Mouse (Mus musculus): ENCODE measurements around the gene Tenm4. TPM values are rescaled to one million over a fixed set of nuclear protein-coding genes. Genes with fewer than 3 reads are reported as not detected.

Gene Tenm4
- polyA plus RNA-seq, 1 experiment from 2014 or later: 9.2 TPM

DNA sequence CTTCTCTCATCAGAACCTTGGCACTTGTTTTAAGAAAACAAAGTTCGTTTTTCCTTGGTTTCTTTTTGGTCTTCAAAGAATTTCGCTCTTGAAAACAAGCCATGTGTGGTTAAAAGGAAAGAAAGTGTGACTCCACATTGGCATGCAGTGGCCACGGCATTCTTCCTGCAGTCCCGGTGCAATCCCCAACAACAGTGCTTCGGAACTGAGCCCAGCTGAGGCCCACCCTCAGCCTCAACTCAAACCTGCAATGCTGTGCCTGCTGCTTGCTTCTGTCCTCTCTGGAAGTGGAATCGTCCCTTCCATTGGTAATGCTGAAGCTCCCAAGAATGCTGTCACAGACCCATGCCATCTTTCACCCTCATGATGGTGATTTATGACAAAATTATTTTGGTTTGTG is 88.6 kb downstream of the Tenm4 start:
- no peak for ATAC-seq (ENCODE audit: insufficient number of reproducible peaks, insufficient read depth, low FRiP score, low read depth)
- WGBS: 73% methylated on average over 6 of the region's 6 CpGs
- no peaks in the 10 kb centered on the region for H3K9me3 ChIP-seq (ENCODE audit: control insufficient read depth, low read length)
- no peaks in the 10 kb centered on the region for H3K36me3 ChIP-seq (ENCODE audit: control insufficient read depth, insufficient read depth, low read length)
- H3K4me3 ChIP-seq (ENCODE audit: control insufficient read depth in 1 of 2, insufficient read depth in 1 of 2, low read depth in 1 of 2, low read length in 2 of 2): no peak overlapping the region
- no peak overlapping the region for H3K9ac ChIP-seq (ENCODE audit: low read length)
- H3K27me3 ChIP-seq (ENCODE audit: control insufficient read depth, insufficient read depth, low read length): no peaks in the 10 kb centered on the region
- no peaks in the 10 kb centered on the region for H3K4me1 ChIP-seq (ENCODE audit: control insufficient read depth in 2 of 2, insufficient read depth in 2 of 2, low read length in 2 of 2)
- no peak overlapping the region for H3K27ac ChIP-seq (replicated peaks in 1 of 2; ENCODE audit: control insufficient read depth in 1 of 2, insufficient read depth in 1 of 2, low read depth in 2 of 2, low read length in 2 of 2)
- H3K4me2 ChIP-seq (ENCODE audit: low read length): no peak overlapping the region

DNA sequence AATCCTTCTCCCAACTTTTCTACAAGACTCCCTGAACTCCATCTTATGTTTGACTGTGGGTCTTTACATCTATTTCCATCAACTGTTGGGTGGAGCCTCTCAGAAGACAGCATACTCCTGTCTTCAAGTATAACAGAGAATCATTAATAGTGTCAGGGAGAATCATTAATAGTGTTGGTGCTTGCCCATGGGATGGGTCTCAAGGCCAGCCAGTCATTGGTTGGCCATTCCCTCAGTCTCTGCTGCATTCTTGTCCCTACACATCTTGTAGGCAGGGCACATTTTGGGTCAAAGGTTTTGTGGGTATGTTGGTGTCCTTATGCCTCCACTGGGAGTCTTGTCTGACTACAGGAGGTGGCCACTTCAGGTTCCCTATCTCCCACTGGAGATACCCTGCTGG is 91.1 kb downstream of the Tenm4 start:
- ATAC-seq (ENCODE audit: insufficient number of reproducible peaks, insufficient read depth, low FRiP score, low read depth): no peak
- no peak overlapping the region for H3K4me3 ChIP-seq (ENCODE audit: control insufficient read depth in 1 of 2, insufficient read depth in 1 of 2, low read depth in 1 of 2, low read length in 2 of 2)
- no peak overlapping the region for H3K4me2 ChIP-seq (ENCODE audit: low read length)
- no peak overlapping the region for H3K9ac ChIP-seq (ENCODE audit: low read length)
- no peaks in the 10 kb centered on the region for H3K36me3 ChIP-seq (ENCODE audit: control insufficient read depth, insufficient read depth, low read length)
- no peaks in the 10 kb centered on the region for H3K27me3 ChIP-seq (ENCODE audit: control insufficient read depth, insufficient read depth, low read length)
- no peak overlapping the region for H3K27ac ChIP-seq (replicated peaks in 1 of 2; ENCODE audit: control insufficient read depth in 1 of 2, insufficient read depth in 1 of 2, low read depth in 2 of 2, low read length in 2 of 2)
- no peaks in the 10 kb centered on the region for H3K9me3 ChIP-seq (ENCODE audit: control insufficient read depth, low read length)
- peaks cover 0 to under 1% of the 10 kb centered on the region in 2 experiments; a peak in 1 of 4 replicates for H3K4me1 ChIP-seq (ENCODE audit: control insufficient read depth in 2 of 2, insufficient read depth in 2 of 2, low read length in 2 of 2)

DNA sequence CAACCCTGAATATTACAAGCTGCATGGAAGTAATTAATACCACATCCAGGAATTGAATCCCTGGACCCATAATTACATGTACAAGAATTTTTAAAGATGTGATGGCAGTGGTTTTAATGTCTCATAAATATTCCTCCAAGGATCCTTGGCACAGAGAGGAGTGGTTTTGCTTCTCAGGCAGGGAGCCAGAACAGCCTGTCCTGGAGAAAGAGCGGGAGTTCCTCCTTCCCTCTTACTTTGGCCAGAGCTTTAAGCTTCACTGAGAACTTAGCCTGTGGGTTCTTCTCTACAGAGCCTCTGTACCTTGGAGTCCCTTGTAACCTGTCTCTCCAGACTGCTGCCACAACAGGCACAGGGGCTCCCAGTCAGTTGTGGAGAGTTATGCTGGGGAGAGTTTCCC is 94.9 kb downstream of the Tenm4 start:
- Histone ChIP-seq H3K9me3 (ENCODE audit: control insufficient read depth, low read length) (no peaks in the 10 kb centered on the region), H3K4me3 (ENCODE audit: control insufficient read depth in 1 of 2, insufficient read depth in 1 of 2, low read depth in 1 of 2, low read length in 2 of 2) (no peak overlapping the region), H3K4me2 (ENCODE audit: low read length) (no peak overlapping the region), H3K36me3 (ENCODE audit: control insufficient read depth, insufficient read depth, low read length) (no peaks in the 10 kb centered on the region), H3K4me1 (ENCODE audit: control insufficient read depth in 2 of 2, insufficient read depth in 2 of 2, low read length in 2 of 2) (peaks cover 0 to 2% of the 10 kb centered on the region in 2 experiments; a peak in 1 of 4 replicates), H3K27me3 (ENCODE audit: control insufficient read depth, insufficient read depth, low read length) (no peaks in the 10 kb centered on the region), H3K9ac (ENCODE audit: low read length) (no peak overlapping the region), H3K27ac (replicated peaks in 1 of 2; ENCODE audit: control insufficient read depth in 1 of 2, insufficient read depth in 1 of 2, low read depth in 2 of 2, low read length in 2 of 2) (no peak overlapping the region)
- ATAC-seq (ENCODE audit: insufficient number of reproducible peaks, insufficient read depth, low FRiP score, low read depth): no peak
- 84% methylated on average over 1 of the region's 1 CpGs for WGBS

DNA sequence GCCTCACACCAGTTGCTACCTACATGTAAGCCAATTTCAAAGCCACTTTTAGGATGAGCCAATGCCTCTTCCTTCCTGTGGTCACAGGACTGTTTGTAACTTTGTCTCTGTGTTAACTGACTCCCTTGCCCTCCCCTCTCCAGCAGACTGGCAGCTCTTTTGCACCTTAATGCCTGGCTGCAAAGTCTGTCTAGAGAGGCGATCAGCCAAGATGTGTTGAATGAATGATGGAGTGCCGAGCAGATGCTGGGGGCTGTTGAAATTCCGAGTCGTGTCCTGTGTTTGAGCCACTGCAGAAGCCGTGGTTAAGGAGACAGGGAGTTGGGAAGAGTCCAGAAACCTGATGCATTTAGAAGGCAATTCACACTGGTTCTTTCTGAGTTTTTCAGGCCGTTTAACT is 96.2 kb downstream of the Tenm4 start:
- H3K4me2 ChIP-seq (ENCODE audit: low read length): no peak overlapping the region
- no peaks in the 10 kb centered on the region for H3K36me3 ChIP-seq (ENCODE audit: control insufficient read depth, insufficient read depth, low read length)
- H3K4me3 ChIP-seq (ENCODE audit: control insufficient read depth in 1 of 2, insufficient read depth in 1 of 2, low read depth in 1 of 2, low read length in 2 of 2): no peak overlapping the region
- H3K27ac ChIP-seq (replicated peaks in 1 of 2; ENCODE audit: control insufficient read depth in 1 of 2, insufficient read depth in 1 of 2, low read depth in 2 of 2, low read length in 2 of 2): no peak overlapping the region
- 24% methylated on average over 6 of the region's 6 CpGs for WGBS
- H3K9ac ChIP-seq (ENCODE audit: low read length): no peak overlapping the region
- no peak for ATAC-seq (ENCODE audit: insufficient number of reproducible peaks, insufficient read depth, low FRiP score, low read depth)
- no peaks in the 10 kb centered on the region for H3K9me3 ChIP-seq (ENCODE audit: control insufficient read depth, low read length)
- peaks cover 0 to 2% of the 10 kb centered on the region in 2 experiments; a peak in 1 of 4 replicates for H3K4me1 ChIP-seq (ENCODE audit: control insufficient read depth in 2 of 2, insufficient read depth in 2 of 2, low read length in 2 of 2)
- no peaks in the 10 kb centered on the region for H3K27me3 ChIP-seq (ENCODE audit: control insufficient read depth, insufficient read depth, low read length)

- Histone ChIP-seq H3K27ac (replicated peaks in 1 of 2; ENCODE audit: control insufficient read depth in 1 of 2, insufficient read depth in 1 of 2, low read depth in 2 of 2, low read length in 2 of 2) (no peak overlapping the region), H3K4me3 (ENCODE audit: control insufficient read depth in 1 of 2, insufficient read depth in 1 of 2, low read depth in 1 of 2, low read length in 2 of 2) (no peak overlapping the region), H3K27me3 (ENCODE audit: control insufficient read depth, insufficient read depth, low read length) (no peaks in the 10 kb centered on the region), H3K4me2 (ENCODE audit: low read length) (no peak overlapping the region), H3K9ac (ENCODE audit: low read length) (no peak overlapping the region), H3K4me1 (ENCODE audit: control insufficient read depth in 2 of 2, insufficient read depth in 2 of 2, low read length in 2 of 2) (peaks cover 0 to 2% of the 10 kb centered on the region in 2 experiments; a peak in 1 of 4 replicates), H3K36me3 (ENCODE audit: control insufficient read depth, insufficient read depth, low read length) (no peaks in the 10 kb centered on the region), H3K9me3 (ENCODE audit: control insufficient read depth, low read length) (no peaks in the 10 kb centered on the region)
- WGBS: 79% methylated on average over 4 of the region's 4 CpGs
- ATAC-seq (ENCODE audit: insufficient number of reproducible peaks, insufficient read depth, low FRiP score, low read depth): no peak
Observed at GRCm38 (mm10) chr7:96270684-96271083, 99.6 kb downstream of the Tenm4 start.

GRCm38 (mm10) chr7:96272068-96272467 is 101.0 kb downstream of the Tenm4 start:
- Histone ChIP-seq H3K27ac (replicated peaks in 1 of 2; ENCODE audit: control insufficient read depth in 1 of 2, insufficient read depth in 1 of 2, low read depth in 2 of 2, low read length in 2 of 2) (no peak overlapping the region), H3K4me3 (ENCODE audit: control insufficient read depth in 1 of 2, insufficient read depth in 1 of 2, low read depth in 1 of 2, low read length in 2 of 2) (no peak overlapping the region), H3K9me3 (ENCODE audit: control insufficient read depth, low read length) (no peaks in the 10 kb centered on the region), H3K27me3 (ENCODE audit: control insufficient read depth, insufficient read depth, low read length) (no peaks in the 10 kb centered on the region), H3K4me1 (ENCODE audit: control insufficient read depth in 2 of 2, insufficient read depth in 2 of 2, low read length in 2 of 2) (peaks cover 0 to 2% of the 10 kb centered on the region in 2 experiments; a peak in 1 of 4 replicates), H3K36me3 (ENCODE audit: control insufficient read depth, insufficient read depth, low read length) (no peaks in the 10 kb centered on the region), H3K4me2 (ENCODE audit: low read length) (no peak overlapping the region), H3K9ac (ENCODE audit: low read length) (no peak overlapping the region)
- ATAC-seq (ENCODE audit: insufficient number of reproducible peaks, insufficient read depth, low FRiP score, low read depth): no peak
- WGBS: 71% methylated on average over 3 of the region's 3 CpGs

GRCm38 (mm10) chr7:96274486-96274885 is 103.4 kb downstream of the Tenm4 start:
- no peak for ATAC-seq (ENCODE audit: insufficient number of reproducible peaks, insufficient read depth, low FRiP score, low read depth)
- H3K27me3 ChIP-seq (ENCODE audit: control insufficient read depth, insufficient read depth, low read length): no peaks in the 10 kb centered on the region
- H3K4me3 ChIP-seq (ENCODE audit: control insufficient read depth in 1 of 2, insufficient read depth in 1 of 2, low read depth in 1 of 2, low read length in 2 of 2): no peak overlapping the region
- no peaks in the 10 kb centered on the region for H3K9me3 ChIP-seq (ENCODE audit: control insufficient read depth, low read length)
- WGBS: 95% methylated on average over 2 of the region's 2 CpGs
- no peak overlapping the region for H3K9ac ChIP-seq (ENCODE audit: low read length)
- no peaks in the 10 kb centered on the region for H3K36me3 ChIP-seq (ENCODE audit: control insufficient read depth, insufficient read depth, low read length)
- H3K4me1 ChIP-seq (ENCODE audit: control insufficient read depth in 2 of 2, insufficient read depth in 2 of 2, low read length in 2 of 2): no peaks in the 10 kb centered on the region
- no peak overlapping the region for H3K4me2 ChIP-seq (ENCODE audit: low read length)
- H3K27ac ChIP-seq (replicated peaks in 1 of 2; ENCODE audit: control insufficient read depth in 1 of 2, insufficient read depth in 1 of 2, low read depth in 2 of 2, low read length in 2 of 2): no peak overlapping the region

GRCm38 (mm10) chr7:96277550-96277949 is 106.5 kb downstream of the Tenm4 start:
- no peaks in the 10 kb centered on the region for H3K27me3 ChIP-seq (ENCODE audit: control insufficient read depth, insufficient read depth, low read length)
- H3K9me3 ChIP-seq (ENCODE audit: control insufficient read depth, low read length): no peaks in the 10 kb centered on the region
- no peak overlapping the region for H3K4me3 ChIP-seq (ENCODE audit: control insufficient read depth in 1 of 2, insufficient read depth in 1 of 2, low read depth in 1 of 2, low read length in 2 of 2)
- no peaks in the 10 kb centered on the region for H3K36me3 ChIP-seq (ENCODE audit: control insufficient read depth, insufficient read depth, low read length)
- no peak for ATAC-seq (ENCODE audit: insufficient number of reproducible peaks, insufficient read depth, low FRiP score, low read depth)
- no peak overlapping the region for H3K9ac ChIP-seq (ENCODE audit: low read length)
- H3K27ac ChIP-seq (replicated peaks in 1 of 2; ENCODE audit: control insufficient read depth in 1 of 2, insufficient read depth in 1 of 2, low read depth in 2 of 2, low read length in 2 of 2): no peak overlapping the region
- H3K4me1 ChIP-seq (ENCODE audit: control insufficient read depth in 2 of 2, insufficient read depth in 2 of 2, low read length in 2 of 2): no peaks in the 10 kb centered on the region
- no peak overlapping the region for H3K4me2 ChIP-seq (ENCODE audit: low read length)
- 79% methylated on average over 10 of the region's 10 CpGs for WGBS
